Mouse (Mus musculus) CH12.LX (cell line): Measurements from ENCODE around the gene Olfr56.

Experiments used
- CHD1 ChIP-seq: IDR thresholded peaks from 2 replicates; pipeline ENCODE4 v1.6.1; 2012; ENCODE audit warnings: low read depth, low read length, improper control_type of control experiment, inconsistent platforms
- CTCF ChIP-seq, 2 experiments: IDR thresholded peaks in 1 of 2; conservative IDR thresholded peaks in 1 of 2; 2 replicates each; pipeline ENCODE4 v1.5.1; 2011 to 2012; ENCODE audit warnings: low read depth in 2 of 2, low read length in 2 of 2, improper control_type of control experiment in 1 of 2, inconsistent platforms in 1 of 2, mild to moderate bottlenecking in 1 of 2, moderate library complexity in 1 of 2
- E2F4 ChIP-seq: IDR thresholded peaks from 2 replicates; pipeline ENCODE4 v1.6.1; 2011; ENCODE audit warnings: low read depth, low read length, improper control_type of control experiment; ENCODE audit not compliant: insufficient replicate concordance
- EP300 ChIP-seq: IDR thresholded peaks from 2 replicates; pipeline ENCODE4 v1.6.1; 2011; ENCODE audit warnings: low read length, improper control_type of control experiment
- MAZ ChIP-seq: IDR thresholded peaks from 2 replicates; pipeline ENCODE4 v1.6.1; 2012; ENCODE audit warnings: low read depth, mild to moderate bottlenecking, inconsistent platforms, low read length, improper control_type of control experiment, moderate library complexity
- MXI1 ChIP-seq: IDR thresholded peaks from 2 replicates; pipeline ENCODE4 v1.6.1; 2011; ENCODE audit warnings: mild to moderate bottlenecking, low read depth, low read length, improper control_type of control experiment
- MYC ChIP-seq: IDR thresholded peaks from 2 replicates; pipeline ENCODE4 v1.6.1; 2011; ENCODE audit warnings: low read depth, mild to moderate bottlenecking, improper control_type of control experiment, low read length
- NELFE ChIP-seq: IDR thresholded peaks from 2 replicates; pipeline ENCODE4 v1.6.1; 2011; ENCODE audit warnings: low read depth, low read length, improper control_type of control experiment
- POLR2A ChIP-seq: IDR thresholded peaks from 2 replicates; pipeline ENCODE4 v1.6.1; 2011; ENCODE audit warnings: low read depth, mild to moderate bottlenecking, improper control_type of control experiment, low read length
- RCOR1 ChIP-seq: conservative IDR thresholded peaks from 2 replicates; pipeline ENCODE4 v1.6.1; 2012; ENCODE audit warnings: low read depth, mild to moderate bottlenecking, inconsistent platforms, low read length, improper control_type of control experiment
- TCF12 ChIP-seq: IDR thresholded peaks from 2 replicates; pipeline ENCODE4 v1.6.1; 2014; ENCODE audit warnings: low read depth, mild to moderate bottlenecking, inconsistent platforms, low read length, improper control_type of control experiment
- UBTF ChIP-seq: IDR thresholded peaks from 2 replicates; pipeline ENCODE4 v1.6.1; 2012; ENCODE audit warnings: low read depth, mild to moderate bottlenecking, inconsistent platforms, low read length, improper control_type of control experiment, moderate library complexity
- ZC3H11A ChIP-seq: IDR thresholded peaks from 2 replicates; pipeline ENCODE4 v1.6.1; 2012; ENCODE audit warnings: low read depth, mild to moderate bottlenecking, inconsistent platforms, low read length, improper control_type of control experiment
- ZMIZ1 ChIP-seq: IDR thresholded peaks from 2 replicates; pipeline ENCODE4 v1.6.1; 2012; ENCODE audit warnings: low read depth, mild to moderate bottlenecking, inconsistent platforms, low read length, improper control_type of control experiment

GRCm38 (mm10) chr11:49090551-49090950 is 111.9 kb downstream of the Olfr56 start:
- TF ChIP-seq CTCF (conservative IDR thresholded peaks at IDR 0.05 in 1 of 2, IDR thresholded peaks at IDR 0.05 in 1 of 2; ENCODE audit: low read depth in 2 of 2, low read length in 2 of 2) (no peak), ZMIZ1 (no peak), MAZ (no peak), RCOR1 (no peak), TCF12 (no peak), MXI1 (no peak), EP300 (no peak), UBTF (no peak), E2F4 (no peak), MYC (no peak), NELFE (no peak), POLR2A (no peak), ZC3H11A (no peak), CHD1 (no peak)
